Mouse (Mus musculus) liver, embryonic 11.5 days (tissue): ENCODE results near the gene Pdk1. TPM values are rescaled to one million over a fixed set of nuclear protein-coding genes. Genes with fewer than 3 reads are reported as not detected.

Source experiments
- ATAC-seq: fragments of 200-750 bp; cut with Nextera tagmentation; replicated peaks from 2 replicates; pipeline ENCODE4 v1.8.0; 2017; ENCODE audit warnings: moderate number of reproducible peaks, mild to moderate bottlenecking, moderate TSS enrichment, moderate library complexity; ENCODE audit not compliant: low FRiP score
- DNase-seq: peaks from one replicate; pipeline ENCODE4 v3.0.0-alpha.2; 2017; ENCODE audit warnings: low spot score
- H3K27ac ChIP-seq: fragments of 300-500 bp; sonication (generic); 2 replicates; pipeline ENCODE4 v1.5.1; 2014; ENCODE audit warnings: mild to moderate bottlenecking, low read depth, low read length, control low read depth
- H3K27me3 ChIP-seq: fragments of 300-500 bp; sonication (generic); replicated peaks from 2 replicates; pipeline ENCODE4 v1.6.1; 2014; ENCODE audit warnings: low read length, mixed read lengths; ENCODE audit not compliant: control insufficient read depth, insufficient read depth
- H3K36me3 ChIP-seq: fragments of 300-500 bp; sonication (generic); 2 replicates; pipeline ENCODE4 v1.6.1; 2014; ENCODE audit warnings: mild to moderate bottlenecking, low read length, moderate library complexity, mixed read lengths; ENCODE audit not compliant: control insufficient read depth, insufficient read depth
- H3K4me1 ChIP-seq: fragments of 300-500 bp; sonication (generic); replicated peaks from 2 replicates; pipeline ENCODE4 v1.6.1; 2014; ENCODE audit warnings: low read length, mixed read lengths; ENCODE audit not compliant: control insufficient read depth, insufficient read depth
- H3K4me2 ChIP-seq: fragments of 300-500 bp; sonication (generic); 2 replicates; pipeline ENCODE4 v1.6.1; 2014; ENCODE audit warnings: mild to moderate bottlenecking, control low read depth, moderate library complexity
- H3K4me3 ChIP-seq: fragments of 300-500 bp; sonication (generic); 2 replicates; pipeline ENCODE4 v1.5.1; 2014; ENCODE audit warnings: low read depth, low read length, control low read depth
- H3K9ac ChIP-seq: fragments of 300-500 bp; sonication (generic); 2 replicates; pipeline ENCODE4 v1.6.1; 2014; ENCODE audit warnings: low read depth, low read length, control low read depth
- H3K9me3 ChIP-seq: fragments of 300-500 bp; sonication (generic); 2 replicates; pipeline ENCODE4 v1.6.1; 2016; ENCODE audit warnings: low read length, inconsistent platforms, mixed read lengths; ENCODE audit not compliant: control insufficient read depth
- WGBS: fragments of 180-500 bp; shearing (Covaris S2); extraction: QIAGEN DNeasy Blood & Tissue Kit; methylation state at CpG from one replicate; pipeline ENCODE4 v1.1.7; 2014; 5-methylcytosine and 5-hydroxymethylcytosine counted together
- polyA plus RNA-seq: library from polyadenylated mRNA; unstranded; fragments of >200 nt; fragmentation: Nextera tagmentation; extraction: Ambion mirVana; gene quantifications from 2 replicates; pipeline ENCODE4 v1.2.1, GENCODE M21; 2014

The Pdk1 gene
- polyA plus RNA-seq, 1 experiment from 2014 or later: 133 TPM

- no peak for ATAC-seq
- no peaks in the 10 kb centered on the region for H3K4me1 ChIP-seq
- no peak for DNase-seq
- no peaks in the 10 kb centered on the region for H3K9me3 ChIP-seq
- H3K27me3 ChIP-seq: no peaks in the 10 kb centered on the region
- no peaks in the 10 kb centered on the region for H3K36me3 ChIP-seq
- no peak overlapping the region for H3K4me3 ChIP-seq
- no peak overlapping the region for H3K27ac ChIP-seq
- no peak overlapping the region for H3K4me2 ChIP-seq
- no peak overlapping the region for H3K9ac ChIP-seq
- WGBS: 62% methylated on average over 3 of the region's 3 CpGs
Observed at GRCm38 (mm10) chr2:71867019-71867418, 6.0 kb upstream of the Pdk1 start.

GRCm38 (mm10) chr2:71867480-71867879, 5.5 kb upstream of the Pdk1 start:
- Histone ChIP-seq H3K4me1 (0 out of 2 replicates have a peak, but pooled peaks cover 2% of the 10 kb centered on the region), H3K27ac (no peak overlapping the region), H3K9me3 (no peaks in the 10 kb centered on the region), H3K9ac (no peak overlapping the region), H3K4me3 (no peak overlapping the region), H3K27me3 (no peaks in the 10 kb centered on the region), H3K36me3 (no peaks in the 10 kb centered on the region), H3K4me2 (no peak overlapping the region)
- no peak for DNase-seq
- ATAC-seq: no peak
- 30% methylated on average over 5 of the region's 5 CpGs for WGBS

GRCm38 (mm10) chr2:71868256-71868655, 4.8 kb upstream of the Pdk1 start:
- no peak overlapping the region for H3K4me3 ChIP-seq
- H3K4me1 ChIP-seq: 0 out of 2 replicates have a peak, but pooled peaks cover 2% of the 10 kb centered on the region
- ATAC-seq (no peak), DNase-seq (no peak)
- H3K27me3 ChIP-seq: no peaks in the 10 kb centered on the region
- no peaks in the 10 kb centered on the region for H3K36me3 ChIP-seq
- H3K9me3 ChIP-seq: no peaks in the 10 kb centered on the region
- H3K4me2 ChIP-seq: no peak overlapping the region
- no peak overlapping the region for H3K27ac ChIP-seq
- WGBS: 90% methylated on average over 1 of the region's 1 CpGs
- H3K9ac ChIP-seq: no peak overlapping the region

- H3K4me3 ChIP-seq: peak overlapping the region; percentile 88
- peaks cover 21% of the 10 kb centered on the region for H3K4me1 ChIP-seq
- no peak for DNase-seq
- no peak for ATAC-seq
- H3K9me3 ChIP-seq: no peaks in the 10 kb centered on the region
- no peak overlapping the region for H3K27ac ChIP-seq
- H3K9ac ChIP-seq: no peak overlapping the region; the same call in 1 of the 2 replicates
- 75% methylated on average over 10 of the region's 10 CpGs for WGBS
- H3K27me3 ChIP-seq: no peaks in the 10 kb centered on the region
- H3K4me2 ChIP-seq: peak overlapping the region; percentile 93
- H3K36me3 ChIP-seq: peaks cover 1% of the 10 kb centered on the region; the same call in 1 of the 2 replicates
Observed at GRCm38 (mm10) chr2:71872141-71872540, 883 bp upstream of the Pdk1 start.

GRCm38 (mm10) chr2:71873474-71874322, 674 bp downstream of the Pdk1 start:
- H3K4me1 ChIP-seq: peaks cover 31% of the 10 kb centered on the region
- DNase-seq: peak; percentile 66

GRCm38 (mm10) chr2:71874422-71874821, 1.4 kb downstream of the Pdk1 start:
- H3K4me3 ChIP-seq: peak overlapping the region; percentile 88
- DNase-seq (no peak), ATAC-seq (0 out of 2 replicates have a peak, but pooled peaks have one; percentile 39)
- WGBS: 52% methylated on average over 2 of the region's 2 CpGs
- H3K27me3 ChIP-seq: no peaks in the 10 kb centered on the region
- H3K4me1 ChIP-seq: peaks cover 31% of the 10 kb centered on the region
- H3K27ac ChIP-seq: peak overlapping the region; percentile 98
- no peaks in the 10 kb centered on the region for H3K9me3 ChIP-seq
- peaks cover 9% of the 10 kb centered on the region; the same call in 1 of the 2 replicates for H3K36me3 ChIP-seq
- H3K4me2 ChIP-seq: peak overlapping the region; percentile 93
- peak overlapping the region; percentile 95 for H3K9ac ChIP-seq

More at GRCm38 (mm10) chr2:71873474-71874322, 674 bp downstream of the Pdk1 start:
- WGBS: 2% methylated on average over 50 of the region's 51 CpGs
- Histone ChIP-seq H3K4me2 (peak overlapping the region; percentile 93), H3K9ac (peak overlapping the region; percentile 95), H3K27me3 (no peaks in the 10 kb centered on the region), H3K36me3 (peaks cover 9% of the 10 kb centered on the region; the same call in 1 of the 2 replicates), H3K4me3 (peak overlapping the region; percentile 88), H3K27ac (peak overlapping the region; percentile 98), H3K9me3 (no peaks in the 10 kb centered on the region)
- peak; percentile 42 for ATAC-seq

GRCm38 (mm10) chr2:71874836-71875235, 1.8 kb downstream of the Pdk1 start:
- H3K27me3 ChIP-seq: no peaks in the 10 kb centered on the region
- ATAC-seq (no peak), DNase-seq (no peak)
- peak overlapping the region; percentile 93 for H3K4me2 ChIP-seq
- peak overlapping the region; percentile 88 for H3K4me3 ChIP-seq
- 54% methylated on average over 2 of the region's 2 CpGs for WGBS
- no peaks in the 10 kb centered on the region for H3K9me3 ChIP-seq
- peaks cover 9% of the 10 kb centered on the region; the same call in 1 of the 2 replicates for H3K36me3 ChIP-seq
- peaks cover 31% of the 10 kb centered on the region for H3K4me1 ChIP-seq
- H3K9ac ChIP-seq: peak overlapping the region; percentile 95
- peak overlapping the region; percentile 98 for H3K27ac ChIP-seq

- no peaks in the 10 kb centered on the region for H3K27me3 ChIP-seq
- H3K27ac ChIP-seq: peak overlapping the region; percentile 53
- peaks cover 19% of the 10 kb centered on the region; the same call in 1 of the 2 replicates for H3K36me3 ChIP-seq
- WGBS: 92% methylated on average over 4 of the region's 4 CpGs
- no peaks in the 10 kb centered on the region for H3K9me3 ChIP-seq
- H3K4me2 ChIP-seq: peak overlapping the region; percentile 16
- peaks cover 29% of the 10 kb centered on the region for H3K4me1 ChIP-seq
- DNase-seq: no peak
- H3K9ac ChIP-seq: no peak overlapping the region
- H3K4me3 ChIP-seq: no peak overlapping the region
- ATAC-seq: no peak
Observed at GRCm38 (mm10) chr2:71877865-71878264, 4.8 kb downstream of the Pdk1 start.
